Mouse (Mus musculus): Measurements from ENCODE around the gene Ube2c. TPM values are rescaled to one million over a fixed set of nuclear protein-coding genes. Genes with fewer than 3 reads are reported as not detected.

The Ube2c gene
- polyA plus RNA-seq, 1 experiment, result 103 TPM

DNA sequence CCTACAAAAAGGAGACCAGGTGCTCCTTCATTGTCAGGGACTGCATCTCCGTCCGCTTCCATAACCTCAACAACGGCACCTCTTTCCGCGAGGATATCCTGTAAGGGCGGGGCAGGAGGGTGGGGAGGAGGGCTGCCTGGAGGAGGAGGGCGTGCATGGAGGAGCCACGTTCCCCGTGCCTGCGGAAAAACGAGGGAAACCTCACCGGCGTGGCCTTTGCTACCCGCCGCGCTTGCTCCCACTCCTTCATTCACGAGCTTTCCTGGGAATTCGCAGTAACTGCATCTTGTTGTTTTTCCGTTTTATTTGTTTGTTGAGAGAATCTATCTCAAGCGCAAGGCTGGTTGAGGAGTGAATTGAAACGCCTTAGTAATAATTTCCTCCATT, 35.6 kb downstream of the Ube2c start:
- Histone ChIP-seq H3ac (ENCODE audit: control insufficient read depth, insufficient read length) (no peak overlapping the region), H3K36me3 (ENCODE audit: control insufficient read depth, insufficient read depth) (peaks cover 11% of the 10 kb centered on the region), H3K4me2 (ENCODE audit: low read depth) (peak overlapping the region; percentile 91), H3K27me3 (ENCODE audit: control insufficient read depth, insufficient read depth, insufficient read length) (no peaks in the 10 kb centered on the region), H3K4me3 (peak overlapping the region; percentile 85), H3K79me2 (ENCODE audit: control insufficient read depth, insufficient read depth) (peaks cover 18% of the 10 kb centered on the region)
- TF ChIP-seq POLR2AphosphoS2 (IDR thresholded peaks at IDR 0.05; ENCODE audit: insufficient read length, low read depth) (no peak), CEBPB (IDR thresholded peaks at IDR 0.05; ENCODE audit: insufficient read depth, poor library complexity, severe bottlenecking) (no peak), TCF12 (IDR thresholded peaks at IDR 0.05; ENCODE audit: insufficient read depth, poor library complexity, severe bottlenecking) (no peak), E2F4 (IDR thresholded peaks at IDR 0.05; ENCODE audit: insufficient read depth) (no peak), TCF3 (IDR thresholded peaks at IDR 0.05; ENCODE audit: insufficient read length, low read depth) (no peak), POLR2A (IDR thresholded peaks at IDR 0.05; ENCODE audit: insufficient read length, low read depth) (no peak), REST (IDR thresholded peaks at IDR 0.05; ENCODE audit: insufficient read depth, insufficient read length) (no peak), MAX (IDR thresholded peaks at IDR 0.05; ENCODE audit: low read depth) (no peak), MYOD1 (IDR thresholded peaks at IDR 0.05; ENCODE audit: control insufficient read depth in 1 of 3, insufficient read length in 2 of 3, low read depth in 2 of 3) (no peak), MYOG (IDR thresholded peaks at IDR 0.05; ENCODE audit: control insufficient read depth in 1 of 3, insufficient read depth in 1 of 3, insufficient read length in 2 of 3, low read depth in 2 of 3) (no peak), SRF (IDR thresholded peaks at IDR 0.05; ENCODE audit: control insufficient read depth, insufficient read length, low read depth) (no peak), USF1 (IDR thresholded peaks at IDR 0.05; ENCODE audit: low read depth) (no peak)

DNA sequence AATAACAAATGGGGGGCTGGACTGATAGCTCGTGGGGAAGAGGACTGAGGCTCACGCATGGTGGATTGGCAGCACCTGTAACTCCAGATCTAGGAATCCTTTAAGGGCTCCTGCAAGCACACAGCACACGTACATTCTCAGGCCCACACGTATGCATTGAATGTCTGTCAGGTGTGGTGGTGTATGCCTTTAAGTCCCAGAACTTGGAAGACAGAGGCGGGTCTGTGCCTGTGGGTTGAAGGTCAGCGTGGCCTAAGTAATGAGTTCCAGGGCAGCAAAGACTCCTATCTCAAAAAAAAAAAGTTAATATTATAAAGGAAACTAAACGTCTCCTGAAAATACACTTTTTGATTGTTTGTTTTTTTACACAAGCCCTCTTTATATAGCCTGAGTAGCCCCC, 36.9 kb downstream of the Ube2c start:
- H3K4me2 ChIP-seq (ENCODE audit: low read depth), result no peak overlapping the region

GRCm38 (mm10) chr2:164813557-164813956, 43.9 kb downstream of the Ube2c start:
- Histone ChIP-seq H3K36me3 (ENCODE audit: control insufficient read depth, insufficient read depth) (no peaks in the 10 kb centered on the region), H3K27me3 (ENCODE audit: control insufficient read depth, insufficient read depth, insufficient read length) (no peaks in the 10 kb centered on the region), H3ac (ENCODE audit: control insufficient read depth, insufficient read length) (no peak overlapping the region), H3K4me2 (ENCODE audit: low read depth) (no peak overlapping the region), H3K79me2 (ENCODE audit: control insufficient read depth, insufficient read depth) (no peaks in the 10 kb centered on the region), H3K4me3 (no peak overlapping the region)
- TF ChIP-seq USF1 (IDR thresholded peaks at IDR 0.05; ENCODE audit: low read depth), result no peak
- TF ChIP-seq REST (IDR thresholded peaks at IDR 0.05; ENCODE audit: insufficient read depth, insufficient read length), result no peak
- TF ChIP-seq TCF3 (IDR thresholded peaks at IDR 0.05; ENCODE audit: insufficient read length, low read depth), result no peak
- TF ChIP-seq TCF12 (IDR thresholded peaks at IDR 0.05; ENCODE audit: insufficient read depth, poor library complexity, severe bottlenecking), result no peak
- no peak for TF ChIP-seq POLR2AphosphoS2 (IDR thresholded peaks at IDR 0.05; ENCODE audit: insufficient read length, low read depth)
- TF ChIP-seq E2F4 (IDR thresholded peaks at IDR 0.05; ENCODE audit: insufficient read depth), result no peak
- no peak for TF ChIP-seq MYOG (IDR thresholded peaks at IDR 0.05; ENCODE audit: control insufficient read depth in 1 of 3, insufficient read depth in 1 of 3, insufficient read length in 2 of 3, low read depth in 2 of 3)
- no peak for TF ChIP-seq MAX (IDR thresholded peaks at IDR 0.05; ENCODE audit: low read depth)
- TF ChIP-seq MYOD1 (IDR thresholded peaks at IDR 0.05; ENCODE audit: control insufficient read depth in 1 of 3, insufficient read length in 2 of 3, low read depth in 2 of 3), result no peak
- no peak for TF ChIP-seq CEBPB (IDR thresholded peaks at IDR 0.05; ENCODE audit: insufficient read depth, poor library complexity, severe bottlenecking)
- no peak for TF ChIP-seq POLR2A (IDR thresholded peaks at IDR 0.05; ENCODE audit: insufficient read length, low read depth)

More for the DNA sequence above, 36.9 kb downstream of the Ube2c start:
- Histone ChIP-seq H3K4me3 (no peak overlapping the region), H3K27me3 (ENCODE audit: control insufficient read depth, insufficient read depth, insufficient read length) (no peaks in the 10 kb centered on the region), H3K36me3 (ENCODE audit: control insufficient read depth, insufficient read depth) (peaks cover 5% of the 10 kb centered on the region), H3K79me2 (ENCODE audit: control insufficient read depth, insufficient read depth) (peaks cover 18% of the 10 kb centered on the region), H3ac (ENCODE audit: control insufficient read depth, insufficient read length) (no peak overlapping the region)
- TF ChIP-seq MYOG (IDR thresholded peaks at IDR 0.05; ENCODE audit: control insufficient read depth in 1 of 3, insufficient read depth in 1 of 3, insufficient read length in 2 of 3, low read depth in 2 of 3), result no peak
- TF ChIP-seq USF1 (IDR thresholded peaks at IDR 0.05; ENCODE audit: low read depth), result no peak
- no peak for TF ChIP-seq CEBPB (IDR thresholded peaks at IDR 0.05; ENCODE audit: insufficient read depth, poor library complexity, severe bottlenecking)
- TF ChIP-seq POLR2A (IDR thresholded peaks at IDR 0.05; ENCODE audit: insufficient read length, low read depth), result no peak
- TF ChIP-seq REST (IDR thresholded peaks at IDR 0.05; ENCODE audit: insufficient read depth, insufficient read length), result no peak
- no peak for TF ChIP-seq MYOD1 (IDR thresholded peaks at IDR 0.05; ENCODE audit: control insufficient read depth in 1 of 3, insufficient read length in 2 of 3, low read depth in 2 of 3)
- TF ChIP-seq TCF12 (IDR thresholded peaks at IDR 0.05; ENCODE audit: insufficient read depth, poor library complexity, severe bottlenecking), result no peak
- no peak for TF ChIP-seq MAX (IDR thresholded peaks at IDR 0.05; ENCODE audit: low read depth)
- no peak for TF ChIP-seq SRF (IDR thresholded peaks at IDR 0.05; ENCODE audit: control insufficient read depth, insufficient read length, low read depth)
- TF ChIP-seq TCF3 (IDR thresholded peaks at IDR 0.05; ENCODE audit: insufficient read length, low read depth), result no peak
- TF ChIP-seq POLR2AphosphoS2 (IDR thresholded peaks at IDR 0.05; ENCODE audit: insufficient read length, low read depth), result no peak
- no peak for TF ChIP-seq E2F4 (IDR thresholded peaks at IDR 0.05; ENCODE audit: insufficient read depth)

DNA sequence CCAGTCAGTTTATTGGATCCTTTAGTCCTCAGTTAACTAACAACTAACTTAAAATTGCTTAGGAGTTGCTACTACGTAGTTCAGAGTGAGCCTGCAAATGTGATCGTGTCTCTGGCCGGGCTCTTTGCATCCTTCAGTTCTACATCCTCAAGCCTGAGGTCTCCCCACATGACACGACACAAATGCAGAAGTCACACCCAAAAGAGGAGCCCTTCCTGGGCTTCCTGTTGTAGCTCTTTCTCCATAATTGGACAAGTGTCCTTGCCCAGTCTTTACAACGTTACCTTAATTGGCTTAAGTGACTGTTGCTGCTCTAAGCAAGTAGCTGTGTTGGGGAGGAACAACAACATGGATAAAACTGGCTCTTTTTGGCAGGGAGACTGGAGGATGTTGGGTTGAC, 45.6 kb downstream of the Ube2c start:
- no peaks in the 10 kb centered on the region for H3K36me3 ChIP-seq (ENCODE audit: control insufficient read depth, insufficient read depth)
- H3ac ChIP-seq (ENCODE audit: control insufficient read depth, insufficient read length), result no peak overlapping the region
- no peaks in the 10 kb centered on the region for H3K27me3 ChIP-seq (ENCODE audit: control insufficient read depth, insufficient read depth, insufficient read length)
- TF ChIP-seq MAX (IDR thresholded peaks at IDR 0.05; ENCODE audit: low read depth) (no peak), TCF3 (IDR thresholded peaks at IDR 0.05; ENCODE audit: insufficient read length, low read depth) (no peak), E2F4 (IDR thresholded peaks at IDR 0.05; ENCODE audit: insufficient read depth) (no peak), MYOG (IDR thresholded peaks at IDR 0.05; ENCODE audit: control insufficient read depth in 1 of 3, insufficient read depth in 1 of 3, insufficient read length in 2 of 3, low read depth in 2 of 3) (no peak), TCF12 (IDR thresholded peaks at IDR 0.05; ENCODE audit: insufficient read depth, poor library complexity, severe bottlenecking) (no peak), POLR2AphosphoS2 (IDR thresholded peaks at IDR 0.05; ENCODE audit: insufficient read length, low read depth) (no peak), CEBPB (IDR thresholded peaks at IDR 0.05; ENCODE audit: insufficient read depth, poor library complexity, severe bottlenecking) (no peak), SRF (IDR thresholded peaks at IDR 0.05; ENCODE audit: control insufficient read depth, insufficient read length, low read depth) (no peak), REST (IDR thresholded peaks at IDR 0.05; ENCODE audit: insufficient read depth, insufficient read length) (no peak), POLR2A (IDR thresholded peaks at IDR 0.05; ENCODE audit: insufficient read length, low read depth) (no peak), USF1 (IDR thresholded peaks at IDR 0.05; ENCODE audit: low read depth) (no peak), MYOD1 (IDR thresholded peaks at IDR 0.05; ENCODE audit: control insufficient read depth in 1 of 3, insufficient read length in 2 of 3, low read depth in 2 of 3) (no peak)
- no peak overlapping the region for H3K4me2 ChIP-seq (ENCODE audit: low read depth)
- H3K4me3 ChIP-seq, result no peak overlapping the region
- H3K79me2 ChIP-seq (ENCODE audit: control insufficient read depth, insufficient read depth), result no peaks in the 10 kb centered on the region
